Mouse (Mus musculus) urinary bladder, postnatal 4 days (tissue): ENCODE measurements at regions not wholly inside any gene's neighbourhood (a gene's known extent, or its start where the extent isn't known, plus 50 kb on each side); places are given as distances from the start of the nearest gene placed in this dataset.

Experiments used
- DNase-seq, 2 experiments: peaks; one replicate each; pipeline ENCODE4 v3.0.0; 2021 to 2022; ENCODE audit warnings: low spot score in 2 of 2

DNA sequence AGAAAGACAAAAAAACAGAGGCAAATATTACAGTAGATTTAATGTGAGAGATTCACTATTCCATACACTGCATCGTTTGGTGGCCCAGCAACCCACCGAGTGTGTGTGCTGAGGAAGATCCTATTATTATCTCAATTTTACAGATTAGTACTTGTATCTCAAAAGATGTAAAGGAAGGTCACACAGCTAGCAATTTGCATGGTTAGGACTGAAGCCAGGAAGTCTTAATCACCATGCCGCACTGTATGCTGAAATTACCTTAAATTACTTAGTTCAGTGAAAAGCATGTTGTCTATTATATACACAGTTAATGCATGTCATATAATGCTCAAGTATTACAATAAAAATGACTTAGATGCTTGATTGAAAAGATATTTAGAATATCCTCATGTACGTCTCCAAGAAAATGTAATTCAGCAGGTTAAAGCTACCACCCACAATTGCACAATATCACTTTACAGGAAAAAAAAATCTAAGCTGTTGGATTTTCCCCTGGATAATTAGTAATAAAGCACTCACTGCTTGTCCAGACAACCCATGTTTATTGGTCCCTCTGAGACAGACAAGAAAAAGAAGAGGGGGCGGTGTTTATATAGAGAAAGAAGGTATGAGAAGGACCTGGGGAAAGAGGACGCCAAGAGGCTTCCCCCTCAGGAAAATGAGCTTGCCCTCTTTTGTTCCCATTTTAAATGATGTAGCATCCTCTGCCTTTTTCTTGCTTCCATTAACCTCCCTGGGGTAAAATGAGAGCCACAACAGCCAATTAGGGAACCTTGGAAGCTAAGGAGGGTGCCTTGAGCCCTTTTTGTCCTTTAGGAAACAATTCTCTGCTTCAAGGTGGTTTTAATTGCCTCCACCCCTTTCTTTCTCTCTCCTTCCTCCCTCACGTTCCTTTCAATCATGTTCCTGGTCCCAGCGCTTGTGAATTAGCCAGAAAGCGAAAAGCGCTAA is 204.6 kb upstream of the Xrcc4 start:
- DNase-seq, result no peak

DNA sequence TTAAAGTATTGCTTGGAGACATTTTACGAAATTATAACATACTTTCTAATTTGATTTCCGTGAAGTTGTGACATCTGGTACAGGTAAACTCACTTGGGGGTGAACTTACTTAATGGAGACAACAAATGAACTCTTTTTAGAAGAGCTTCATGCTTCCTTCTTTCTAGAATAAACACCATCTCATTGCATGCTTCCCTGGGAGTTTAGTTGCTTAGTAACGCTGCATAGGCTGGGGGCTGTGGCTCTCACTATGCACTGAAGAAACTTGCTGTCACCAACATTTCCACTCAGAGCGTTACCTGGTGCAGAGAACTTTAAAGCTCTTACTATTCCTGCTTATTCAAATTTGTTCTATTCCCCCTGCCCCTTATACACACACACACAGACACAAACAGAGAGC is 203.5 kb upstream of the Xrcc4 start:
- DNase-seq, result no peak

DNA sequence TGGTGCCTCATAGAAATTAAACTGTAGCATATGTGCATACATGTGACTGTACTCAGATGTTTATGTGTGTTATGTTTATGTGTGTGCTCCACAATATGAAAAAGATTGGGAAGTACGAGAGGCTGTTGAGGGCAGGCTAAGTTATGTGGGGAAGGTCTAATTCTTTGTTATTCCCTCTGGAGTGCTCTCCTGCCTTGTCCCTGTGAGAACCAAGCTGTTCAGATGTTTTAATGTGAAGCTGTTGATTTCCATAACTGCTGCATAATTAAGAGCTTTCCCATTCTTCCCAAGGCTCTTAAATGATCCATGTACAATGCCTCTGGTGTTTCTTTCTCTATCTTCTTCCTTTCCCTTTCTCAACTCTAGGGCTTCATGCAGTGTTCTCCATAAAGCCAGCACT is 202.7 kb upstream of the Xrcc4 start:
- DNase-seq, result no peak

DNA sequence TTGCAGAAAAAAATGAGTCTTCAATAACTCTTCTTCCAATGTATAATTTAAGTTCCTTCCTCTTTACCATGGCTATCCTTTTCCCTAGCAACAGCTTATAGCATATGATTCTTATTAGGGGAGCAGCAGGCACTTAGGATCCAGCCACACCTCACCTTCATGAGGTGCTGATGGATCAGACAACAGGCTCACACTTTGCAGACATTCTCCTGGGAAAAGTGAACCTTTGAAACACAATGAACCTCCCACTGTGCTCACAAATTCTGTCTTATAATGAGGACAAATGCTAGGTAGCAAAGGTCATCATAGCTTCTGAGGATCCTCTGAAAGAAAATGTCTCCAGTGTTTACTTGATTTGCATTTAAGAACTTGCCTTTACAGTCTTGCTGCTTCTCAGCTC is 191.6 kb upstream of the Xrcc4 start:
- DNase-seq, result no peak

DNA sequence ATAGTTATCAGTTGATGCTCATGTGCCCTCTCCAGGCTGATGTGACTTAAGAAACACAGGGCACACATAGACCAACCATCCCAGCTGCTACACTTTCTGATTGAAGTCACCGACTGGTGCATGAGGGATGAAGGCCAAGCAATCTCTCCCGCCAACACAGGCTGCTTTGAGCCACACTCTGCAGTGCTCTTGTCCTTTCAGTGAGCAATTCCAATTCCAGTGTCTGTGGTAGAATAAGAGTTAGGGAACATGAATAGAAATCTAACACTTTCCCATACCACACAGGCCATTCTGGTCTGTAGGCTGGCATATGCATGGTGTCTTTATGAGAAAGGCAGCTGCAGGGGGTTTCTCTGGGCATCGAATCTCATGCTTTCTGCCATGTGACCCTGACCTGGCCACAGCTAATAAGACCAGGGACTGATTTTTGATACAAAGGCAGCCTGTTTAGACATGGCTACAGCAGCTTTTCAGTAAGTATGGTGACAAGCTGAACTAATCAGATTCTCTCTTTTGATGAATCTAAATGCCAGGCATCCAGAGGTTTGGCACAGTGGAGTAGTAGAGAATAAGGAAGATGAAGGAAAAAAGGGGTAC is 190.5 kb upstream of the Xrcc4 start:
- no peak for DNase-seq

DNA sequence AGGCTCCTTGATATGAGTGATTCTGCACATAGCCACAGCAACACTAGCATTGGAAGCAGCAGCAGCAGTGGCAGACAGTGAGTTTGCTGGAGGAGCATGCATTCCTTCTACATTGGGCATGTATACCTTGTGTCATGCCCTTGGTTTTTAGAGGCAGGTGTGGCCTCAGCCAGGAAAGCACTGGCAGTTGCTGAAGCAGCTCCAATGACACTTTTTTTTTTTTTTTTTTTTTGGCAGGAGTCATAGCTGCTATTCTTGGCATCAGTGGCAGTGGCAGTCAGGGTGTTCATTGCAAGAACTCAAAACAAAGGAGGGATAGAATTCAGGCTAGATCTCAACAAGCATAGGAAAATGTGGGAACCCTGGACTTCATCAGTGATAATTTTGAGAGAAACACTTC is 189.9 kb upstream of the Xrcc4 start:
- DNase-seq, result no peak

DNA sequence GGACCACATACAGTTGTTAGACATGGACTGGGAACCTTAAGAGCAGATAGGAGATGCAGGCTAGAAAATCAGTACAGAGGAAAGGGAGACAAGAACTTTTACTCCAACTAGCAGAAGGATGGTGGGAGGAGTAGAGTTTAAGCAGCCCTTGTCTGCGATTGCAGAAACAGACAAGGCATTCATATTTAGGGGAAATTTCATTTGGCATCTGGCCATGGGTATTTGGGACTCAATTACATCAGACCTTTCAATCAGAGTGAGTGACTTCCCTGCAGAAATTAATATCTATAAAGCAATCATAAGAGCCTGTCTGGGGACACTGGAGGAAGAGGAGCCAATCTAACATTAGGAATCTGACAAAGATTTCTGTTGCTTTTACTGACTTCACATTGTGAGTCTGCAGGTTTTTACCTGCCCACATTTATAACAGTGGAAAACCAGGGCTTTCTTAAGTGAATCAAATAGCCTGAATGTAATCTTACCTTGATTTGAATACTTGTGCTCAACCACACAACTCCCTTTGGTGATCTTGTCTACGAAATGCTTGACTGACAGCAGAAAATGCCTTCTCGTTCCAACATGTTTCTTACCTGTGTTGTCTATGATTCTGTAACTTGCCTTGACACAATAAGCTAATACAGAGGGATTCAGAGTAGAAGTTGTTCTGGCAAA is 169.8 kb upstream of the Xrcc4 start:
- DNase-seq, result no peak

DNA sequence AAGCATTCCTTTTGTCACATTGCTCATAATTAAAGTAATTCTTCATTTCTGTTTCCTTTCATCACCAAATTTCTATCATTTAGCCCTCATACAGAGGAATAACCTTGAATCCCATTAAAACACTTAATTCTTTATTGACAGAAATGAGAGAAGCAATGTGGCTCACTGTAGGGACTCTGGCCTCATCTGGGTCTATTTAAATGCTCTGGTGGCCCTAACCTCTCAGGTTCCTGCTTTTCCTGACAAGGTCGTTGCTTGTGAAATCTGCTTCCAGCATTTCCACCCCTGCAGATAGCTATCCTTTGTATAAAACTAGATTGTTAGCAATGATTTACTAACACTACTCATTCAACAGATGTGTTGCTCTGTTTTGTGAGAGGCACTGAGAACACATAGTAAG is 163.6 kb upstream of the Xrcc4 start:
- no peak for DNase-seq

DNA sequence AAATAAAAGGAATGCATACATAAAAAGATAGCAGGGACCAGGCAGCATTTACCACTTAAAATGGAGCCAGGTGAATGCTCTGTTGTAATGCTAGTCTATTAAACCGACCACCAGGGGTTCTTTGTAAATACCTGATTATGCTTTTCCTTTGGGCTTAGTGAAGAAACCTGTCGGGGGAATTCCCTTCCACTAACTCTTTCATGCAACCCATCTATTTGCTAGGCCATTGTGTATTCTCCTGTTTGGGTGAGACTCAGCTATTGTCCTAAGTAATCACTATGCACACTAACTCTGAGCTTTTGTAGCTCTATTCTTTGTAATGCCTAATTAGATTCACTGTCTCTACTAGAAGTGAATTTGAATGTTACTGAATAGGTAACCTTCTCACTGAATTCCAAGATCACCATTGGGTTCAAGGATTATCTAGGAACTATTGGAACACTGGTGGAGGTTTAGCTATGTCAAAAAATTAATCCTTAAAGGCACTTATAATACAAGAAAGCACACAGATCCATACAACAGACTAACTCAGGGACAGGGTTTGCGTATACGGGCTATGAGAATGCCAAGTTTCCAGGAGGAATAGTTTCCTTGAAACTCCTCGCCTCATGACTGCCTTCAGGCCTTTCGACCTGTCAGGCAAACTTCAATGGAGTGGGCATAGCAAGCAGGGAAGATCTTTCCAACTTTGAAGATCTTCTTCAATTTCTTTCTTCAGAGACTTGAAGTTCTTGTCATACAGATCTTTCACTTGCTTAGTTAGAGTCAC is 156.8 kb upstream of the Xrcc4 start:
- no peak for DNase-seq

DNA sequence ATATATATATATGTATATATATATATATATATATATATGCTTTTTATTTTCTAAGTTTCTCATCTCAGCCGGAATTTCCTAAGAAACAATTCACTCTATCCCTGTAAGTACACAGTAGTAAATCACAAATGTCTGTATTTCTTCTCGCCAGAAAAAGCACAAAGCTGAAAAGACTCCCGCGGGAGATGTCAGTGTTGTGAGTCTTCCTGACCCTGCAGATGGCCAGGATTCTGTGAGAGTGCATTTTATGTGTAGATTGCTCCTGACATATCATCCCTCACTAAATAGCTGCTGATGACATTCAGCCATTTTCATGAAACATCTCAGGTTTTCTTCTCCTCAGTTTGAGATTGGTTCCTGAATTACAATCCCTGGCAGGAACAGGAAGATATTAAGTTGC is 148.9 kb upstream of the Xrcc4 start:
- DNase-seq, result no peak

DNA sequence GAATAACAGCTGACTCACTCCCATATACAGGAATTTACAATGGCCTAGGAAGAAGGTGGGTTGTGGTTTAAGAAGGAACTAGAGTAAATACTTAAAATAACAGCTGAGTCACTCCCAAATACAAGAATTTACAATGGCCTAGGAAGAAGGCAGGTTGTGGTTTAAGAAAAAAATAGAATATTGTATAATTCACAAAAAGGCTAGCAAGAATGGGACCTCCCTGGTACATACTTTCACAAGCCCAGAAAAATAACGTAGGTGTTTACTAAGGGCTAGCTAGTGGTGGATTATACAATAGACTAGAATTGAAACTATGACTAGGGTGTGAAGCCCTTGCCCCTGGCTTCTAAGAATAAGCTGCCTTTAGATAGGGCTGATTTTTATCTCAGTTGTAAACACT is 144.6 kb upstream of the Xrcc4 start:
- no peak for DNase-seq

DNA sequence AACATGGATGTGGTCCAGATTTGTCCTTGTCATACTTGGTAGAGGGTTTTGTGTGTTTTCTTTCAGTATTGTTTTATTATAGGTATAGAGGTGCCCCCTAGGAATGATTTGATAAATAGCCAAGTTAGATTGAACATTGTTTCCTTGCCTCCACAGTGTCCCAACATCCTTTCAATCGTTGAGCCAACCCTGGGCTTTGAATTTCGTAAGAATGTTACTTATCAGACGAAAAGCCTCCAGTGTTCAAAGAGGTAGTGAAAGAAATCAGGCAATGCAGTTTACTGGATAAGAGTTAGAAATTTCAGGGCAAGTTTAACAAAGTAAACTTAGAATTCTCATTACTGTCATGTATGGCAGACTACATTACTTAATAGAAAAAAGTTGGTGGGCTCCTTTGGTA is 144.2 kb upstream of the Xrcc4 start:
- no peak for DNase-seq

DNA sequence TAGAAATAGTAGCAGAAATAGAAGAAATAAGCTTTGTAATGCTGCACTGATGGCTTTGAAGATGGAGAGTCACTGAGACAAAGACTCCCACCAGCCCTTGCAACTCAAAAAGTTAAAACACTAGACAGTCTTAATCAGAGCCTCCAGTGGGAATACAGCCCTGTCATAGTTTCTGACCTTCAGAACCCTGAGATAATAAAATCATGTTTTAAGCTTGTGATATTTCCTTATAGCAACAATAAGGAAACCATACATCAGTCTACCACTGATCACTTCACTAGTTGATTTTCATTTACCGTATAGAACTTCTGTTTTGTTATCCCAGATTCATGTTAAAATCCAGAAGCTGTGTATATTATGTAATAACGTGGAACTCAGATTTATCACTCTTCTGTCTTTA is 139.7 kb upstream of the Xrcc4 start:
- no peak for DNase-seq

DNA sequence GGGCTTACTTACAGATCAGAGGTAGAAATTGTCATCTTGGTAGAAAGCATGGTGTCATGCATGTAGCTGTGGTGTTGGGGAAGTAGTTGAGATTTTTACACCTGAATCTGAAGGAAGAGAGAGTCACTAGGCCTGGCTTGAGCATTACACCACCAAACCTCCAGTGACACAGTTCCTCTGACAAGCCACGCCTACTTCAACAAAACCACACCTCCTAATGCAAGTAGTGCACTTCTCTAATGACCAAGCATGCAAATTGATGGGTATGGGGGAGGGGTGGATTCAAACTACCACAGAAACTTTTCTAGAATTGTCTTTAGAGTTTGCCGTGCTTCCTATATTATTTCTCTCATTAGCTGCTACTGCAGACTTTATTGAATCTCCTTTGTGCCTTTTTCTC is 136.8 kb upstream of the Xrcc4 start:
- DNase-seq, result no peak

DNA sequence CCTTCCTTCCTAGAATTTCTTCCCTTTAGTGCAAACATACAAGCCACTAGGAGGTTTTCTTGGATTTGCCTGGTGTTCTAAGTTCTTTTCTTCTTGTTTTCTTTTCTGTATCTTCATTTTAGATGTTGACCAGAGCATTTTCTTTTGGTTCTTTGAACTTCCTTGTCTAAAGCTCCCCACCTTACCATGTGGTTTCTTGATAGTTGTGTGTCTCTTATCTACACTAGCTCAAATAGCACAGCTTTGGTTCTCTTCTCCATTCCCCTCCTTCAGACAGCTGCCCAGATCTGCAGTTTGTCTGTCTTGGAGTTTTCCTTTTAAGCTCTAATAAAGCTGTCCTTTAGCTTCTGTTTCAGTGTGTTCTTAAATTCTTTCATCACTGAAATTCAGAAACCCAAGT is 123.0 kb upstream of the Xrcc4 start:
- DNase-seq, result no peak

DNA sequence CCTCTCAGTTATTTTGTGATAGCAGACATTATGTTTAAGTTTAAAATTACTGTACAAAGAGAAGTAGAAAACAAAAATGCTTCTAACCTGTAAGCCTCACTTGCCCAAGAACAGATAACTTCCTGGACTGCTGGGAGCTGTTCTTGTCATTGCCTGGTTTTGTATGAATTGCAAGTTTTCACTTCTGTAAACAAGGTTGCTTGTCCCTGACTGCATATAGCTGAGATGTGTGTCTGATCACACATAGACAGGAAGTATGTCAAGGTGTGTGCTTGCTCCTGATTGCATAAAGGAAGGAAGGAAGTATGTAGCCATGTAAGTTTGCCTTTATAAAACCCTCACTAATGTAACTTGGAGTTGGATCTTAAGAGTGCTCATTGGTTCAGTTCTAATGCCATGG is 118.5 kb upstream of the Xrcc4 start:
- DNase-seq, result no peak
